Mouse (Mus musculus) heart, postnatal 0 days (tissue): Measurements from ENCODE around the gene Pdia6.

Source experiments
- CTCF ChIP-seq: IDR thresholded peaks from 2 replicates; pipeline ENCODE4 v1.5.1; 2016; ENCODE audit warnings: antibody characterized with exemption, control low read depth, low read depth
- EP300 ChIP-seq: IDR thresholded peaks from 2 replicates; pipeline ENCODE4 v1.6.1; 2016; ENCODE audit warnings: antibody characterized with exemption, low read depth

- TF ChIP-seq EP300 (no peak), CTCF (no peak)
Observed at GRCm38 (mm10) chr12:17231513-17231912, 34.8 kb upstream of the Pdia6 start.
